Mouse (Mus musculus): ENCODE measurements at regions not wholly inside any gene's neighbourhood (a gene's known extent, or its start where the extent isn't known, plus 50 kb on each side); places are given as distances from the start of the nearest gene placed in this dataset.

- TF ChIP-seq GATA1 (IDR thresholded peaks at IDR 0.05; ENCODE audit: borderline replicate concordance, low read length) (no peak), FLI1 (IDR thresholded peaks at IDR 0.05; ENCODE audit: low read length) (no peak)
These were observed 320.4 kb upstream of the Tbc1d5 start for GRCm38 (mm10) chr17:51499541-51499940.

Data from megakaryocyte, embryonic 14.5 days (primary cell).